Mouse (Mus musculus) right cerebral cortex, adult 2 months (tissue): ENCODE data around the gene Ak8.
A peak's percentile ranks its signal among the peaks of the same experiment; 100 is the strongest.

Source experiments
- DNase-seq, 2 experiments: peaks; one replicate each; pipeline ENCODE4 v3.0.0; 2021 to 2022; ENCODE audit warnings: low spot score in 2 of 2

The Ak8 gene

DNA sequence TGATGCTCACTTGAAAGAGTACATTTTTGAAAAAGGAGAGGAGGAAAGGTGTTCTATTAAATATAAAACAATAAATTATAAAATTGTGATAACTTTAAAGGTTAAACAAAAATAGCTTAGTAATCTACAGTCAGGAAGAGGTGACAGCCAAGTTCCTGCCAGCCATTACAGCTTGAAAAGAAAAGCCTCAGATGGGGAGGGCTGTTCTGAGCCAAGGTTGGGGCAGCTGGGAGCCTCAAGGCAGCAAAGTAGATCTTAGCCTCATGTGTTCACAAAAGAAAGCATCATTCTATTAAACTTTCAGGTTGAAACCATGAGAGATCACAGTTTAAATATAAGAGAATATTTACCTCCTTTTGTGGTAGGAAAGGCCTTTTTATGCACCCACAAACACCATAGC lies 30.7 kb downstream of the Ak8 start:
- no peak for DNase-seq

- DNase-seq: no peak
Measured at GRCm38 (mm10) chr2:28737112-28737511, 37.1 kb downstream of the Ak8 start.

DNA sequence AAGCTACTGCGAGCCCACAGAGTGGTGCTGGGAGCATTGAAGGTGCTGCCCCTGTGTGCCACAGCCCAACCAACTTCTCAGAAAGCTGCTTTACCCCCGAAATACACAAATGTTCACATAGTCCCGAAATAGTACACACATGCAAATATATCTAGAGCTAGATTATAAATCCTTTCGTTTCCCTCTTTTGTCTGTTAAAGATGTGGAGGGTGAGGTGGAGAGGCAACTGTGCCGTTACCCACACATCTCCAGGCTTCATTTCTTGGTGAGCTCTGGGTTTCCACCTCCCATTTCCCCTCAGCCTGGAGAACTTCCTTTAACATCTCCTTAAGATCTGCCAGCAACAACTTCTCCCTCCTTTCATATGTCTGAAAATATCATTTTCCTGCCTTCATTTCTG lies 40.2 kb downstream of the Ak8 start:
- DNase-seq: no peak

GRCm38 (mm10) chr2:28742701-28743100 lies 42.7 kb downstream of the Ak8 start:
- no peak for DNase-seq

DNA sequence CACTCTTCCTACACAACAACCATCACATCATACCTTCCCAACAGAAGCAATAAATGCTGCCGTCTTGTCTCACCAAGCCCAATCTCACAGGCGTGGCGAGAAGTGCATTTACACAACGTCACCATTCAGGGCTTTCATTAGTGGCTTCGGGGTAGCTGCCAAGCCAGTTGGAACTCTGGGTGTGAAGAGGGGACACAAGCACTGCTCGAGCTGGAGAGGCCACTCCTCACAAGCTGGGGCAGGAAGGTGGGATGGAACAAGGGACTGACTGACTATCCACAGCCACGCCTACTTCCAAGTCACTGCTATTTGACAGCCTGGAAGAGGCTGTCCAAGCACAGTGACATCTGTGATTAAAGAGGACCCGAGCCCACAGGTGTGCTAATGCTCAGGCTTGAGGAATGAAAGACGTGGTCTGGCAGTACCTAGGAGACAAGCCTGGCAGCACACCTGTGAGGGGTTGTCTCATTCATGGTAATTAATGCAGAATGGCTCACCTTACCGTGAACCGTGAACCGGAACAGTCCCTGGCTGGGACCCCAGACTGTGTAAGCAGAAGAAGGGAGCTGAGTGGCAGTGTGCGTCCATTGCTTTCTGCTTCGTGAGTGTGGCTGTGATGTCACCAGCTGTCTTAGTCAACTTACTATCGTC lies 46.8 kb downstream of the Ak8 start:
- no peak for DNase-seq

DNA sequence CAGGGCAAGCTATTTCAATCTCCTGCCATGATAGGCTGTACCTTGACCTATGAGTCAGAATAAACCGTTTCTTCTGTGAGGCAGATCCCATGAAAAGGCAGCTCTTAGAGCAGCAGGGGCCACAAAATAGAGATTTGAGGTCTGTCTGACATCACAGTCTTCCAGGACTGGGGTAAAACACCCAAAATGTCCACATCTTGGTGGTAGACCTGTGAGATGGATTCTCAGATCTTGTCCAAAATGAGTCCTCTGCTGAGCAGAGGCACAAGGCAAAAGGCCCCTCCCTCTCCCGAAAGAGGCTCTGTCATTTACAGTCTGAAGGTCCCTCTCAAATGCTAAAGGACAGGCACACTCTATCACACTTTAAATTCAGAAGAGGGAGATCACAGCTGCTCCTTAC lies 47.7 kb downstream of the Ak8 start:
- no peak for DNase-seq

DNA sequence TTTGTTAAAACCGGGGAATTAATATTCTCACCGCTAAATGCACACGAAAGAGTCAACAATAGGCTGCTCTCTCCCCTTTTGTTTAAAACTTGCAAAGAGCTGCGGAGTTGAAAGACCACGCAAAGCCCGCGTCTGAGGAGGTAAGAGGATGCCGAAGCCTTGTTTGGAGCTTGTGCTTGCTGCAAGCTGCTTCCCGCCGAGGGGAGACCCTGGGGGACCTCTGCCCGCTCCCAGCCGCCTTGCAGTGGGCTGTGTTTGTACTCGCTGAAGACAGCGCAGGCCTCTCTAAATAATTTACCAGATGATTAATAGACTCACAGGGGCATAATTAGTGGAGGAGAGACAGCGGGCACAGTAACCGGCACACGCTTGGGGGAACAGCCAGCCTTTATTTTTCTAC lies 51.2 kb downstream of the Ak8 start:
- no peak for DNase-seq

DNA sequence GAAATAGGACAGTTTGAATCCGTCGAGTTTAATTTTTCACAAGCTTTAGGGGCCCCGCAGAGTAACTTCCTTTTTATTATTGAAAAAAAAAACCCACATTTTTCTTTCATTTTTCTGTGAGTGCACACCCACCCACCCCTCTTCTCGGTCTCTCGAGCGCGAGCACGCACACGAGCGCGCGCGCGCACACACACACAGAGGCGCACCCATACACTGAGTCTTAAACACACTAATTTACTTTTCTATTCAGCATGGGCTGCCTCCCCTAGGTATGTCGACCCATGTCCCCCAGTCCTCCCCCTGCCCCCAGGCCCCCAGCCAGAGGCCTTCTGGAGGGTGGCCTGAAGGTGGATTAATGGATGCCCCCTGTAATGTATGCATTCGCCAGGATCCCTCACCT lies 51.7 kb downstream of the Ak8 start:
- no peak for DNase-seq

- DNase-seq: peak in 1 of 2 experiments; percentile 35
Measured at GRCm38 (mm10) chr2:28752388-28752787, 52.4 kb downstream of the Ak8 start.

DNA sequence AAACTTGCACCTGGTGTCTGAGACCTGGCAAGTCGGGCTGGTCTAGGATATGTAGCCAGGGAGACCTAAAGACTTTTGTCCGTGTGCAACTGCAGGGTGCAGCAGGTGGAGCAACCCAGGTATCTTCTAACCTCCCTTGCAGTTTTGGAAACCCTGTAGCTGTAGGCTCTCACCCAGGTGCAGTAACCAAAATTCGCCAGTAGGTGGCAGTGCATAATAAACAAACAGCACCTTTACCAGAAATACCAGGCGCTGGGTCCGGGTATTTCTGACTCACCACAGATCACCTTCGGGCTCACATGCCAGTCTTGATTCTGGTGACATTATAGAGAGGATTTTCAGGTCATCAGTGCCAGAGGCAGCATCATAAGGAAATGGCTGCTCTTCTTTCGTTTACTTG lies 55.5 kb downstream of the Ak8 start:
- DNase-seq: peak; percentile 90 to 94

GRCm38 (mm10) chr2:28756201-28756600 lies 56.2 kb downstream of the Ak8 start:
- peak; percentile 25 to 33 for DNase-seq

DNA sequence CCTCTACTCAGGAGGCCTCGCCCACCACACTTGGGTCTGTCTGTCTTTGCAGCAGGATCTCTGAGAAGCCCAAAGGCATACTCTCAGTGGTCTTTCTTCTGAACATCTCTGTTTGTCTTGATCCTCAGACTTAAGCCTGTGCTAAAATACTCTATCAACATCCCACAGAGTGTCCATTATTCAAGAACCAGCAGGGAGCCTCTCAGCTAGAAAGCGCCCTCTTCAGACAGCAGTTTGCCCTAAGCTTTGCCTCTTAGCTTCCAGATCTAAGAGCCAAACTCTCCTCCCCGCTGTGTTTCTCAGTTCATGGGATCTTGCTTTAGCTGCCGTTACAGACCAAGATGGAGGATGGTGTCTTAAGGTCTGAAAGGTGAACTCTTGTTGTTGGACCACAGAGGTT lies 59.5 kb downstream of the Ak8 start:
- DNase-seq: no peak

DNA sequence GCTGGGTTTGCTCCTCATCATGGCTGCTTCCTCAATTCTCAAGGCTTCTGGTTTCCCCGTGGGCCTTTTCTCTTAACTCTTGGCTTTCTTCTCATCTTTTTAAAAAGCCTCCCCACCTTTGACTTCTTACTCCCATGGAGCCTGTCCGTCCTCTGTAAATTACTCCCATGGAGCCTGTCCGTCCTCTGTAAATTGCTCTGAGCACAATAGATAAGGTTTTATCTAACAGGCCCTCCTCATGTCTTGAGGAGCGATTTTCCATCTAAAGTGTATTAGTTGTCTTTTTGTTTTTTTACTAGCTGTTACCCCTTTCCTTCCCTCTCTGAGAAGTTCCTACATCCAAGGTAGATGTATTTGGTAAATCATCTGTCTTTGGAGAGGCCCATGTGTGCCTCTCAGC lies 66.6 kb downstream of the Ak8 start:
- DNase-seq: no peak

DNA sequence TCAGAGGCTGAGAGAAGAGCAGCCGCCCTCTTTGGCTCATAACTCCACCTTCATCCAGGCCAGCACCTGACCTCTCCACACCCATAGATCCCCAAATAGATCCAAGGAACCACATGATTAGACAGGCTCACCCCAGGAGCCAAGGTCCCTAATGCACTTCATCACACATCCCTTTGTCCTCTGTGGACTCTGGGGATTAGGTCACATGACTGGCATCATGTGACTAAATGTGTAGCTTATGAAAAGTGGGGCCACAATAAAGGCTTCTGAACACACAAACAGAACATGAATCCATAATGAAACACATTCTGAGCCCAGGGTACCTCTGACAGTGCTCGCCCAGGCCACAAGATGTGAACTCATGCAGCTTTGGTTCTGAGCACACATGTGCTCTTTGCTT lies 67.1 kb downstream of the Ak8 start:
- no peak for DNase-seq

DNA sequence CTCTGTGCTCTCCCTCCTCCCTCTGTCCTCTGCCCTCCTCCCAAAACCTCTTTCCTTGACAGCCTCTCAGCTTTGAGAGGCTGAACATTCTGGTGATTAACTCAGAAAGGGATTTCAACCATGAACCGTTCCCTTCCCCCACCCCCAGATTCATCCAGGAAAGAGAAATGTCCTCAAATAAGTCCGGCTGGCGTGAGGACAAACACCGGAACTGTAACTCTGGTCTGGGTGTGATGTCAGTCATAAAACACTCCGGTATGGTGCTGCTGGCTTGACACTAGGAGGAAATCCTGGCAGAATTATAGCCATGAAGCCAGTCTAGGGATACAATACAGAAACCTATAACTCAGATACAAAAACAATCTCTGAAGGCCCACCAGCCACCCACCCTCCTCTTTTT lies 70.7 kb downstream of the Ak8 start:
- DNase-seq: no peak

DNA sequence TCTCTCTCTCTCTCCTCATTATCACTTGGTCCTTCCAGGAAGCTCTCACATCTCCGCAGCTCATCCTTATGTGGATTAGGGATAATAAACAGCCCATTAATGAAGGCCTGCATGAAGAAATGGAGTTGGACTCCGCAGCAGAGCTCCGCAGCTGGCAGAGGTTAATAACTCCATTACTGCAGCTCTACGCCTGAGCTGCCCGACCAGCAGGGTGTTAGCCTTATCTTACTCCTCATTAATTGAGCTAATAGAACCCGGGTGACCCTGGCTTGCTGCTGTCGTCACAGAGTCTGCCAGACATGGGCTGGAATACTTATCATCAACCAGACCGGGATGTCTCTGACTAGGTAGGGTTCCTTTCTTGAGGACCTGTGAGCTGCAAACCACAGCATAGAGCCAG lies 74.1 kb downstream of the Ak8 start:
- no peak for DNase-seq

GRCm38 (mm10) chr2:28776728-28777127 lies 76.8 kb downstream of the Ak8 start:
- no peak for DNase-seq

GRCm38 (mm10) chr2:28780001-28780782 lies 80.2 kb downstream of the Ak8 start:
- no peak for DNase-seq

GRCm38 (mm10) chr2:28781310-28781709 lies 81.3 kb downstream of the Ak8 start:
- DNase-seq: no peak

DNA sequence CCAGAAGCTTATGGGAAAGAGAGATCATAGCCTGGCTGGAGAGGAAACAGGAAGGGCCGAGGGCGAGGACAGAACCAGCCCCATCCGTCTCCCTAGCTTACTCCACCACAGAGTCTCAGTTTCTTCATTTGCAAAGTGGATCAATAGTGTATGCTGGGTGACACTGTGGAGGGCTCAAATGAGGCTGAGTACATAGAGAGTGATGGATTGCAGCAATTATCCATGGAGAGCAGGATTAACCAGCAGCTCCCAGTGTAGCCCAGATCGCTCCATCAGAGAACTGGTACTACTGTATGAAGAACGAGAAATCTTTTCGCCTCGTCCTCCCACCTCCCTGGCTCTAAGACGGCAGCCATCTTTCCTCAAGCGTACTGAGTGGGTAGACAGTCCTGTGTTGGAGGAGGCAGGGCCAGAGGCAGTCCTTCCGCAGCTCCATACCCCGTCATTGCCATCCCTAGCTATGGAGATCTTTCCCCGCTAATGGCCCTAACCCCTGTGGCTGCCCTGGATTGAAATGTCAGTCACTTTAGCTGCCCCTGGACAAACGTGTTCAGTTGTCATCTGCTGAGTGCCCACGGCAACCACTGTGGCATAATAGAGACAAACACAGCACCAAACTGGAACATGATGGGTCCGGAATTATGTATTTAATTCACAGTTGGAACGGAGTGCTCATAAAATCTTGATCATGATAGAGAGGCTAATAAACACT lies 86.5 kb downstream of the Ak8 start:
- no peak for DNase-seq

GRCm38 (mm10) chr2:28787067-28787619 lies 87.2 kb downstream of the Ak8 start:
- DNase-seq: no peak

GRCm38 (mm10) chr2:28792931-28793610 lies 93.1 kb downstream of the Ak8 start:
- DNase-seq: peak in 1 of 2 experiments; percentile 10
